Mouse (Mus musculus) C2C12 (cell line): ENCODE results near the gene Gm10799. TPM values are rescaled to one million over a fixed set of nuclear protein-coding genes. Genes with fewer than 3 reads are reported as not detected.
"Not testable (repeated sequence)": the region's sequence is repeated elsewhere in the genome, so short reads cannot be mapped to it uniquely, and the experiment has no call there.

Experiments used
- H3K27me3 ChIP-seq: one replicate; pipeline ENCODE4 v1.6.1; 2011; ENCODE audit not compliant: control insufficient read depth, insufficient read depth, insufficient read length
- H3K36me3 ChIP-seq: one replicate; pipeline ENCODE4 v1.6.1; 2011; ENCODE audit not compliant: control insufficient read depth, insufficient read depth
- H3K4me3 ChIP-seq: one replicate; pipeline ENCODE4 v1.5.1; 2011; ENCODE audit warnings: mild to moderate bottlenecking, control low read depth; ENCODE audit not compliant: poor library complexity, insufficient read depth, severe bottlenecking
- H3K79me2 ChIP-seq: one replicate; pipeline ENCODE4 v1.6.1; 2011; ENCODE audit not compliant: control insufficient read depth, insufficient read depth
- H3K79me3 ChIP-seq: one replicate; pipeline ENCODE4 v1.6.1; 2011; ENCODE audit warnings: low read depth, control low read depth
- H3ac ChIP-seq: one replicate; pipeline ENCODE3; 2011; ENCODE audit warnings: low read depth; ENCODE audit not compliant: control insufficient read depth, insufficient read length
- CEBPB ChIP-seq: IDR thresholded peaks from one replicate; pipeline ENCODE4 v1.6.1; 2011; ENCODE audit warnings: low read depth, mild to moderate bottlenecking, control low read depth, moderate library complexity
- CTCF ChIP-seq: IDR thresholded peaks from one replicate; pipeline ENCODE4 v1.5.1; 2011; ENCODE audit not compliant: control insufficient read depth, insufficient read depth, insufficient read length
- FOSL1 ChIP-seq: IDR thresholded peaks from one replicate; pipeline ENCODE4 v1.8.0; 2011; ENCODE audit warnings: mild to moderate bottlenecking, low read length; ENCODE audit not compliant: poor library complexity, insufficient read depth, severe bottlenecking
- MAX ChIP-seq: IDR thresholded peaks from one replicate; pipeline ENCODE4 v1.6.1; 2011; ENCODE audit warnings: mild to moderate bottlenecking, control low read depth
- MYOD1 ChIP-seq: IDR thresholded peaks from one replicate; pipeline ENCODE4 v1.6.1; 2011; ENCODE audit warnings: low read depth; ENCODE audit not compliant: control insufficient read depth, insufficient read length
- MYOG ChIP-seq: IDR thresholded peaks from one replicate; pipeline ENCODE4 v1.6.1; 2011; ENCODE audit not compliant: control insufficient read depth, insufficient read length; ENCODE audit errors: extremely low read depth
- USF1 ChIP-seq: IDR thresholded peaks from one replicate; pipeline ENCODE4 v1.6.1; 2011; ENCODE audit warnings: low read depth, mild to moderate bottlenecking, control low read depth, moderate library complexity
- polyA plus RNA-seq: library from polyadenylated mRNA; unstranded; fragments of >200 nt; fragmentation: generic; extraction: Trizol; gene quantifications from one replicate; pipeline ENCODE4 v1.2.1, GENCODE M21; 2012; ENCODE audit warnings: missing spikeins

Gm10799 gene
- polyA plus RNA-seq, 1 experiment, result not detected

DNA sequence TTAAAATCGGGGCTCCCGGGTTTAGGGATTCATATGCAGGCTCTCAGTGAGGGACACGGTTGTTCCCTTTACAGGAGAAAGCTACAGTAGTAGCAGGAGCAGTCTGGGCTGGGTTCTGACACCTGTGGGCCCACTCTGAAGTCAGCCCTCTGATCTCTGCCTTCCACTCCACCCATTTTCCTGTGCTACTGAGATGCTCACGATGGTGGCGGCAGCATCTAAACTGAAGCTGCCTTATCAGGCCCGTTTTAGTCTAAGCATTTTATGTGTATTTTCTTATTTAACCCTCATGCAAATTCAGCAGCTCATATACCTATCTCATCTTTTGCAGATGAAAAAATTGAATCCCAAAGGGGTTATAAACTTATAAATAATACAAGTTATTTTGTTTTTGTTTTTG, 36.5 kb upstream of the Gm10799 start:
- Histone ChIP-seq H3K79me2 (no peaks in the 10 kb centered on the region), H3K4me3 (no peak overlapping the region), H3K27me3 (no peaks in the 10 kb centered on the region), H3K36me3 (no peaks in the 10 kb centered on the region), H3K79me3 (no peaks in the 10 kb centered on the region), H3ac (no peak overlapping the region)
- TF ChIP-seq USF1 (no peak), MYOD1 (no peak), CTCF (no peak), CEBPB (no peak), FOSL1 (no peak), MYOG (no peak), MAX (no peak)

DNA sequence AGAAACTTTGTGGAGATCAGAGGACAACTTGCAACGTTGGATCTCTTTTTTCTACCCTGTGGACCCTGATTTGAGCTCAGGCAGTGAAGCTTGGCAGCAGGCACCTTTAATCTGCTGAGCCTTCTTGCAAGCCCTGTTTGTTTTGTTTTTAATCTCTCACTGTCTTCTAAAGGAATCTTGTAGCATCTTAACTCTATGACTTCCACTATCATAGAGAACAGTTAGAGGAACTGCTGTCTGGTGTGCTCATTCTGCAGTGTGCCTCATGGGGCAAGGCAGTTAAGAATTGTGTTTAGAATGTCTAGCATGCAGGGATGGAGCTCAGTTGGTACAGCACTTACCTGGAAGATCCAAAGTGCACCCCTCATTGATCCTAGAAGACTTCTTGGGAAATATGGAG, 31.6 kb upstream of the Gm10799 start:
- no peak overlapping the region for H3ac ChIP-seq
- no peaks in the 10 kb centered on the region for H3K27me3 ChIP-seq
- no peaks in the 10 kb centered on the region for H3K79me3 ChIP-seq
- H3K4me3 ChIP-seq, result no peak overlapping the region
- no peaks in the 10 kb centered on the region for H3K79me2 ChIP-seq
- H3K36me3 ChIP-seq, result no peaks in the 10 kb centered on the region
- no peak for TF ChIP-seq MYOD1
- TF ChIP-seq USF1, result no peak
- TF ChIP-seq CTCF, result no peak
- no peak for TF ChIP-seq MAX
- no peak for TF ChIP-seq CEBPB
- no peak for TF ChIP-seq FOSL1
- no peak for TF ChIP-seq MYOG

DNA sequence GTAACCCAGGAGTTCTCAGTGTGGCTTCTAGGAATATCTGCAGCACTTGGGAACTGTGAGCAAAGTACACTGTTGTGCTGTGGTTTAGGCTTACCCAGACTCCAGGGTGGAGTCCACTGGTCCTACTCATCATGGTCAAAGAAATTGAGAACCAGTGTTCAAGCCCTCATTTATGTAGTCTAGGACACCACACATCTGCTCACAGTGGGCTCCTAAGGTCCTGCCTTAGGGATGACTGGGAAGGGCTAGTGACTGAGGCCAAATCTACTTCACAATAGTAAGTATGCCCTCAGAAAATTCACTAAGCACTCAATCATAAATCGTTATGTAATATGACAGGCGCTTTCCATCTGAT, 30.9 kb upstream of the Gm10799 start:
- H3K36me3 ChIP-seq, result no peaks in the 10 kb centered on the region
- no peak overlapping the region for H3K4me3 ChIP-seq
- no peaks in the 10 kb centered on the region for H3K27me3 ChIP-seq
- no peaks in the 10 kb centered on the region for H3K79me2 ChIP-seq
- H3ac ChIP-seq, result no peak overlapping the region
- H3K79me3 ChIP-seq, result no peaks in the 10 kb centered on the region
- TF ChIP-seq USF1, result no peak
- TF ChIP-seq FOSL1, result no peak
- no peak for TF ChIP-seq CEBPB
- TF ChIP-seq CTCF, result no peak
- no peak for TF ChIP-seq MYOG
- no peak for TF ChIP-seq MYOD1
- no peak for TF ChIP-seq MAX

DNA sequence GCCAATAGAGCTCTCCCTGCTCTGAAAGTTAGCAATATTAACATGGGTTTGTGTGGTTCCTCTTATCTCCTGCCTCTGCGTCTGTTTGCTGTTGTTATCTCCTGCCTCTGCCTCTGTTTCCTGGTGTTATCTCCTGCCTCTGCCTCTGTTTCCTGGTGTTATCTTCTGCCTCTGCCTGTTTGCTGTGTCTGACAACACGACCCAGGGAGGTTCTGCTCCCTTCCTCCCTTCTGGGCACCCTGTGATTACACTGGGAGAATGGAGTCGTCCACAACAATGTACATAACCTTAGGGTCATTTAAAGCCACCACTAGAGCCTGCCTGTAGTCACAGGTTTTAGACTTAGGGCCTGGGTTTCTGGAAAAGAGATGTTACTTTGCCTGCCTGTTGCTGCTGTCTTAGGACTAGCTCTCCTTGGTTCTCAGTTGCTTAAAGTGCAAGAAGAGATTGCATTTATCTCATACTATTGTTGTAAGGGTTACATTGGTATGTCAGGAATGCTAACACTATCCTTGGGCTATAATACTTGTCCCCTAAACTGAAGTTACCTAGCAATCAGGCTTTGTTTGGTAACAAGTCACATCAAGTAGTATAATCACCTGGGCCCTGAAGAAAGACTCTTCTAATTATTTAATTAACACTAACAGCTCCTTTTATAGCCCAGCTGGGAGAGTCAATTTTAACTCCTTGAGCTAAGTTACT, 30.3 kb upstream of the Gm10799 start:
- TF ChIP-seq USF1, result no peak
- no peak for TF ChIP-seq MYOD1
- TF ChIP-seq MAX, result no peak
- TF ChIP-seq MYOG, result no peak
- no peak for TF ChIP-seq FOSL1
- no peak for TF ChIP-seq CTCF
- no peak for TF ChIP-seq CEBPB
- H3K36me3 ChIP-seq, result no peaks in the 10 kb centered on the region
- H3K79me2 ChIP-seq, result no peaks in the 10 kb centered on the region
- H3ac ChIP-seq, result no peak overlapping the region
- no peaks in the 10 kb centered on the region for H3K27me3 ChIP-seq
- no peaks in the 10 kb centered on the region for H3K79me3 ChIP-seq
- H3K4me3 ChIP-seq, result no peak overlapping the region

DNA sequence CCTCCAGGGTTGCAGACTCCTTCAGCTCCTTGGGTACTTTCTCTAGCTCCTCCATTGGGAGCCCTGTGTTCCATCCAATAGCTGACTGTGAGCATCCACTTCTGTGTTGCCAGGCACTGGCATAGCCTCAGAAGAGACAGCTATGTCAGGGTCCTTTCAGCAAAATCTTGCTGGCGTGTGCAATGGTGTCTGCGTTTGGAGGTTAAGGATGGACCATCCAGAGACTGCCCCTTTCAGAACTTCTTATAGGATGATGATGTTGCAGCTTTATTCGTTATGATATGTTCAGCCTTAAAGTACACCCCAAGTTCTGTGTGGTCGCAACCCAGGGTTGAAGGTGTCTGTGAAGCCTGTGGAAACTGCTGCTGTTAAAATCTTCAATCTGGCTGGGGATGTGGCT, 29.0 kb upstream of the Gm10799 start:
- not testable (repeated sequence) for H3K79me3 ChIP-seq, H3K27me3 ChIP-seq, H3K79me2 ChIP-seq, H3K36me3 ChIP-seq, H3ac ChIP-seq, H3K4me3 ChIP-seq

DNA sequence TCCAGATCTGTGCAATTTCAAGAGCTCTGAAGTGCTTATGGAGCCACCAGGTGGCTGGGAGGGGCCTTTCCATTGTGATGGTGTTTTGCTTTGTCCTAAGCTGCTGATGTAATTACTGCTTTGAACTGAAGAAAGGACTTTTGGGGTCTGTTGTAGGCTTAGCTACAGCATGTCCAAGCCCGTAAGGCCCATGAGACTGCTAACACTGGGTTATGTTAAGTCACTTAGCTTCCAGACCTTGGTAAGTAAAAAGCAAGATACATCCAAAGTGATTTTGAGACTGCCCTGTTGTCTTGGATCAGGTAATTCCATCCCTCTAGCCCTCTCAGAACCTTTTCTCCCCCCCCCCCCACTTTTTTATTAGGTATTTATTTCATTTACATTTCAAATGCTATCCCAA, 28.4 kb upstream of the Gm10799 start:
- H3K79me2 ChIP-seq, H3K27me3 ChIP-seq, H3K36me3 ChIP-seq, H3K79me3 ChIP-seq, H3K4me3 ChIP-seq, H3ac ChIP-seq: not testable (repeated sequence)
